Comparison of ENCODE assay signal across 8 mouse cellular contexts in genomic region chr2:32741273-32742172, GRCm38 (mm10). TPM values are rescaled to one million over a fixed set of nuclear protein-coding genes. Genes with fewer than 3 reads are reported as not detected.
DNase-seq lines count a peak whose midpoint lies in the region; ATAC-seq and TF ChIP-seq lines count a peak whose summit lies in the region.

No protein-coding gene starts in this region.

- H3K9ac ChIP-seq in ES-Bruce4 (ENCODE audit: low read depth, poor library complexity, severe bottlenecking) = peak overlapping the region; percentile 27
- H3K9ac ChIP-seq in embryonic facial prominence, embryonic 13.5 days = peak overlapping the region; percentile 66
- H3K9ac ChIP-seq in limb, embryonic 14.5 days (ENCODE audit: low read depth, low read length, severe bottlenecking) = peak overlapping the region; percentile 52
- peak overlapping the region; percentile 85 for H3K9ac ChIP-seq in midbrain, embryonic 14.5 days (replicated peaks; ENCODE audit: low read length)

- no peak for TF ChIP-seq EP300 in ES-Bruce4 (IDR thresholded peaks at IDR 0.05; ENCODE audit: insufficient read depth, low read depth, low read length)

- no peaks in the 10 kb centered on the region for H3K27me3 ChIP-seq in ES-Bruce4 (ENCODE audit: control insufficient read depth, insufficient read depth, low read length, poor library complexity, severe bottlenecking)
- H3K27me3 ChIP-seq in embryonic facial prominence, embryonic 13.5 days = peaks cover 32% of the 10 kb centered on the region
- H3K27me3 ChIP-seq in hindbrain, embryonic 10.5 days (ENCODE audit: insufficient read depth, poor library complexity, severe bottlenecking) = peaks cover 47% of the 10 kb centered on the region
- H3K27me3 ChIP-seq in limb, embryonic 14.5 days (ENCODE audit: control insufficient read depth, insufficient read depth, low read length) = peaks cover 12% of the 10 kb centered on the region
- no peaks in the 10 kb centered on the region for H3K27me3 ChIP-seq in midbrain, embryonic 14.5 days (ENCODE audit: control insufficient read depth, insufficient read depth, low read length)

- WGBS in embryonic facial prominence, embryonic 13.5 days = 5% methylated on average over 57 of the region's 58 CpGs
- 2% methylated on average over 57 of the region's 58 CpGs for WGBS in hindbrain, embryonic 10.5 days
- 4% methylated on average over 35 of the region's 58 CpGs for WGBS in limb, embryonic 14.5 days
- WGBS in midbrain, embryonic 14.5 days = 2% methylated on average over 54 of the region's 58 CpGs

- peak; percentile 47 for DNase-seq in adrenal gland, postnatal 10 days
- DNase-seq in hindbrain, embryonic 10.5 days (ENCODE audit: low spot score) = peak; percentile 66
- peak; percentile 51 for DNase-seq in limb, embryonic 14.5 days (ENCODE audit: low spot score)
- DNase-seq in midbrain, embryonic 14.5 days = peak; percentile 87
- no peak for DNase-seq in spleen, postnatal 14 days (ENCODE audit: low spot score in 2 of 2)

- H3K4me3 ChIP-seq in ES-Bruce4 (ENCODE audit: low read depth, low read length) = peak overlapping the region; percentile 57
- peak overlapping the region; percentile 48 for H3K4me3 ChIP-seq in embryonic facial prominence, embryonic 13.5 days
- H3K4me3 ChIP-seq in hindbrain, embryonic 10.5 days = peak overlapping the region; percentile 73
- peak overlapping the region; percentile 46 for H3K4me3 ChIP-seq in limb, embryonic 14.5 days (replicated peaks; ENCODE audit: low read length)
- H3K4me3 ChIP-seq in midbrain, embryonic 14.5 days (replicated peaks; ENCODE audit: low read depth, low read length) = peak overlapping the region; percentile 82

- no peaks in the 10 kb centered on the region for H3K36me3 ChIP-seq in ES-Bruce4 (ENCODE audit: control insufficient read depth, insufficient read depth, low read length, poor library complexity, severe bottlenecking)
- H3K36me3 ChIP-seq in embryonic facial prominence, embryonic 13.5 days = peaks cover 21% of the 10 kb centered on the region
- peaks cover 22% of the 10 kb centered on the region for H3K36me3 ChIP-seq in hindbrain, embryonic 10.5 days
- H3K36me3 ChIP-seq in limb, embryonic 14.5 days (ENCODE audit: control insufficient read depth, insufficient read depth, low read length) = peaks cover 12% of the 10 kb centered on the region; the same call in 1 of the 2 replicates
- peaks cover 24% of the 10 kb centered on the region for H3K36me3 ChIP-seq in midbrain, embryonic 14.5 days (ENCODE audit: control insufficient read depth, insufficient read depth, low read length)

- TF ChIP-seq POLR2A in ES-Bruce4 (IDR thresholded peaks at IDR 0.05; ENCODE audit: insufficient read depth, low read length) = no peak
- TF ChIP-seq POLR2A in limb, embryonic 14.5 days (IDR thresholded peaks at IDR 0.05; ENCODE audit: borderline replicate concordance, extremely low read depth, insufficient read depth, insufficient read length) = no peak

- no peaks in the 10 kb centered on the region for H3K9me3 ChIP-seq in ES-Bruce4 (replicated peaks; ENCODE audit: control insufficient read depth, insufficient read depth, low read length, poor library complexity, severe bottlenecking)
- no peaks in the 10 kb centered on the region for H3K9me3 ChIP-seq in embryonic facial prominence, embryonic 13.5 days
- no peaks in the 10 kb centered on the region for H3K9me3 ChIP-seq in hindbrain, embryonic 10.5 days
- no peaks in the 10 kb centered on the region for H3K9me3 ChIP-seq in limb, embryonic 14.5 days (ENCODE audit: control insufficient read depth, low read length)
- H3K9me3 ChIP-seq in midbrain, embryonic 14.5 days (ENCODE audit: control insufficient read depth, low read length) = no peaks in the 10 kb centered on the region

- TF ChIP-seq CTCF in ES-Bruce4 (IDR thresholded peaks at IDR 0.05; ENCODE audit: low read depth, low read length) = no peak

- no peaks in the 10 kb centered on the region for H3K4me1 ChIP-seq in ES-Bruce4 (ENCODE audit: control insufficient read depth, insufficient read depth, low read length)
- peaks cover 20% of the 10 kb centered on the region for H3K4me1 ChIP-seq in embryonic facial prominence, embryonic 13.5 days
- peaks cover 37% of the 10 kb centered on the region for H3K4me1 ChIP-seq in hindbrain, embryonic 10.5 days (replicated peaks)
- peaks cover 12% of the 10 kb centered on the region for H3K4me1 ChIP-seq in limb, embryonic 14.5 days (ENCODE audit: control insufficient read depth, insufficient read depth, low read length)
- peaks cover 18% of the 10 kb centered on the region for H3K4me1 ChIP-seq in midbrain, embryonic 14.5 days (ENCODE audit: control insufficient read depth, insufficient read depth, low read length)

- H3K27ac ChIP-seq in ES-Bruce4 (ENCODE audit: insufficient read depth, low read length) = no peak overlapping the region
- no peak overlapping the region for H3K27ac ChIP-seq in embryonic facial prominence, embryonic 13.5 days
- H3K27ac ChIP-seq in hindbrain, embryonic 10.5 days = peak overlapping the region; percentile 90
- no peak overlapping the region for H3K27ac ChIP-seq in limb, embryonic 14.5 days (replicated peaks; ENCODE audit: low read depth, low read length)
- H3K27ac ChIP-seq in midbrain, embryonic 14.5 days (replicated peaks; ENCODE audit: low read depth, low read length) = peak overlapping the region; percentile 86

- peak overlapping the region; percentile 91 for H3K4me2 ChIP-seq in embryonic facial prominence, embryonic 13.5 days
- peak overlapping the region; percentile 94 for H3K4me2 ChIP-seq in limb, embryonic 14.5 days (replicated peaks; ENCODE audit: low read depth, low read length, severe bottlenecking)
- peak overlapping the region; percentile 82 for H3K4me2 ChIP-seq in midbrain, embryonic 14.5 days (ENCODE audit: low read length)

- ATAC-seq in embryonic facial prominence, embryonic 13.5 days (ENCODE audit: insufficient number of reproducible peaks, insufficient read depth, low FRiP score, low TSS enrichment, low read depth) = no peak
- peak; percentile 68; the same call in 1 of the 2 replicates for ATAC-seq in limb, embryonic 14.5 days (ENCODE audit: low FRiP score, low read depth)
- peak; percentile 60 for ATAC-seq in midbrain, embryonic 14.5 days (ENCODE audit: low FRiP score, low TSS enrichment)
- ATAC-seq in CD4-positive, CD25-positive, alpha-beta regulatory T cell, adult 4 months = no peak

RNA-seq across cellular contexts. Expression of gene 6330409D20Rik, which starts 0.7 kb away (rescaled TPM):
- polyA plus RNA-seq in ES-Bruce4 (2011; ENCODE audit: insufficient read depth, insufficient read length, low read depth, missing spikeins) = not detected in 2 replicates
- under 1 TPM in 1 of 2 experiments, not detected in 1; 0.30 TPM for total RNA-seq in adrenal gland, postnatal 10 days (2021)
- 0.34 and 0.58 TPM in 2 replicates for polyA plus RNA-seq in embryonic facial prominence, embryonic 13.5 days (2015; fragmentation: Nextera tagmentation; extraction: Ambion mirVana)
- polyA plus RNA-seq in hindbrain, embryonic 10.5 days (2016; fragmentation: Nextera tagmentation; extraction: Ambion mirVana) = 1.3 and 1.7 TPM in 2 replicates
- polyA plus RNA-seq in limb, embryonic 14.5 days (2012; rRNA removed) = 0.14 and 0.15 TPM in 2 replicates
- polyA plus RNA-seq in limb, embryonic 14.5 days (2014; fragmentation: Nextera tagmentation; extraction: Ambion mirVana) = not detected in 2 replicates
- 3.2 and 4.6 TPM in 2 replicates for polyA plus RNA-seq in midbrain, embryonic 14.5 days (2014; fragmentation: Nextera tagmentation; extraction: Ambion mirVana)
- under 1 TPM in 1 of 2 experiments, not detected in 1; 0.58 TPM for polyA plus RNA-seq in CD4-positive, CD25-positive, alpha-beta regulatory T cell, adult 4 months (2017; shearing (Covaris generic))

RNA-seq across cellular contexts. Expression of gene Tor2a, which starts 15.5 kb away (rescaled TPM):
- polyA plus RNA-seq in ES-Bruce4 (2011; ENCODE audit: insufficient read depth, insufficient read length, low read depth, missing spikeins) = 77.0 and 83.7 TPM in 2 replicates
- total RNA-seq in adrenal gland, postnatal 10 days (2021) = 10 to 100 TPM; 27.7 to 32.6 TPM
- polyA plus RNA-seq in embryonic facial prominence, embryonic 13.5 days (2015; fragmentation: Nextera tagmentation; extraction: Ambion mirVana) = 65.1 and 72.3 TPM in 2 replicates
- 56.9 and 61.6 TPM in 2 replicates for polyA plus RNA-seq in hindbrain, embryonic 10.5 days (2016; fragmentation: Nextera tagmentation; extraction: Ambion mirVana)
- polyA plus RNA-seq in limb, embryonic 14.5 days (2012; rRNA removed) = 82.6 and 169 TPM in 2 replicates
- polyA plus RNA-seq in limb, embryonic 14.5 days (2014; fragmentation: Nextera tagmentation; extraction: Ambion mirVana) = 81.2 and 86.2 TPM in 2 replicates
- polyA plus RNA-seq in midbrain, embryonic 14.5 days (2014; fragmentation: Nextera tagmentation; extraction: Ambion mirVana) = 50.5 and 51.1 TPM in 2 replicates
- 10 to 100 TPM; 64.5 to 84.5 TPM for polyA plus RNA-seq in CD4-positive, CD25-positive, alpha-beta regulatory T cell, adult 4 months (2017; shearing (Covaris generic))

RNA-seq across cellular contexts. Expression of gene Sh2d3c, which starts 20.7 kb away (rescaled TPM):
- 9.0 and 11.4 TPM in 2 replicates for polyA plus RNA-seq in ES-Bruce4 (2011; ENCODE audit: insufficient read depth, insufficient read length, low read depth, missing spikeins)
- 10 to 100 TPM; 28.9 to 35.4 TPM for total RNA-seq in adrenal gland, postnatal 10 days (2021)
- 19.4 and 21.8 TPM in 2 replicates for polyA plus RNA-seq in embryonic facial prominence, embryonic 13.5 days (2015; fragmentation: Nextera tagmentation; extraction: Ambion mirVana)
- polyA plus RNA-seq in hindbrain, embryonic 10.5 days (2016; fragmentation: Nextera tagmentation; extraction: Ambion mirVana) = 27.6 and 39.1 TPM in 2 replicates
- polyA plus RNA-seq in limb, embryonic 14.5 days (2012; rRNA removed) = 36.8 and 52.0 TPM in 2 replicates
- polyA plus RNA-seq in limb, embryonic 14.5 days (2014; fragmentation: Nextera tagmentation; extraction: Ambion mirVana) = 18.5 and 20.3 TPM in 2 replicates
- 45.8 and 45.9 TPM in 2 replicates for polyA plus RNA-seq in midbrain, embryonic 14.5 days (2014; fragmentation: Nextera tagmentation; extraction: Ambion mirVana)
- 10 to 100 TPM; 54.0 to 90.6 TPM for polyA plus RNA-seq in CD4-positive, CD25-positive, alpha-beta regulatory T cell, adult 4 months (2017; shearing (Covaris generic))

RNA-seq across cellular contexts. Expression of gene Cdk9, which starts 28.6 kb away (rescaled TPM):
- polyA plus RNA-seq in ES-Bruce4 (2011; ENCODE audit: insufficient read depth, insufficient read length, low read depth, missing spikeins) = 109 and 115 TPM in 2 replicates
- 10 to 100 TPM; 65.5 to 70.9 TPM for total RNA-seq in adrenal gland, postnatal 10 days (2021)
- polyA plus RNA-seq in embryonic facial prominence, embryonic 13.5 days (2015; fragmentation: Nextera tagmentation; extraction: Ambion mirVana) = 102 and 114 TPM in 2 replicates
- 121 and 125 TPM in 2 replicates for polyA plus RNA-seq in hindbrain, embryonic 10.5 days (2016; fragmentation: Nextera tagmentation; extraction: Ambion mirVana)
- polyA plus RNA-seq in limb, embryonic 14.5 days (2012; rRNA removed) = 211 and 240 TPM in 2 replicates
- polyA plus RNA-seq in limb, embryonic 14.5 days (2014; fragmentation: Nextera tagmentation; extraction: Ambion mirVana) = 84.7 and 87.1 TPM in 2 replicates
- polyA plus RNA-seq in midbrain, embryonic 14.5 days (2014; fragmentation: Nextera tagmentation; extraction: Ambion mirVana) = 61.4 and 76.5 TPM in 2 replicates
- polyA plus RNA-seq in CD4-positive, CD25-positive, alpha-beta regulatory T cell, adult 4 months (2017; shearing (Covaris generic)) = 10 to 100 TPM; 16.3 to 22.9 TPM

RNA-seq across cellular contexts. Expression of gene Ttc16, which starts 33.9 kb away (rescaled TPM):
- polyA plus RNA-seq in ES-Bruce4 (2011; ENCODE audit: insufficient read depth, insufficient read length, low read depth, missing spikeins) = 2.2 TPM in 2 replicates
- under 1 TPM in 1 of 2 experiments, not detected in 1; 0.15 TPM for total RNA-seq in adrenal gland, postnatal 10 days (2021)
- polyA plus RNA-seq in embryonic facial prominence, embryonic 13.5 days (2015; fragmentation: Nextera tagmentation; extraction: Ambion mirVana) = 0.21 and 0.29 TPM in 2 replicates
- 0.31 and 0.73 TPM in 2 replicates for polyA plus RNA-seq in hindbrain, embryonic 10.5 days (2016; fragmentation: Nextera tagmentation; extraction: Ambion mirVana)
- 0.47 and 0.70 TPM in 2 replicates for polyA plus RNA-seq in limb, embryonic 14.5 days (2012; rRNA removed)
- polyA plus RNA-seq in limb, embryonic 14.5 days (2014; fragmentation: Nextera tagmentation; extraction: Ambion mirVana) = 0.12 and 0.15 TPM in 2 replicates
- 0.41 and 0.80 TPM in 2 replicates for polyA plus RNA-seq in midbrain, embryonic 14.5 days (2014; fragmentation: Nextera tagmentation; extraction: Ambion mirVana)
- 1 to 10 TPM; 1.4 to 1.6 TPM for polyA plus RNA-seq in CD4-positive, CD25-positive, alpha-beta regulatory T cell, adult 4 months (2017; shearing (Covaris generic))

Comparison
In these comparisons a context has a peak if more than half of its experiments do, and no peak if none do; other contexts are left out.
1. H3K27ac ChIP-seq: peak in hindbrain, embryonic 10.5 days (single experiment) and midbrain, embryonic 14.5 days (single experiment); none in ES-Bruce4 (single experiment), embryonic facial prominence, embryonic 13.5 days (single experiment) and limb, embryonic 14.5 days (single experiment).
2. H3K9ac ChIP-seq: peak in every context shown above with its lines; median percentile 85 in midbrain, embryonic 14.5 days; 66 in embryonic facial prominence, embryonic 13.5 days; 52 in limb, embryonic 14.5 days; 27 in ES-Bruce4.
3. DNase-seq: peak in adrenal gland, postnatal 10 days (single experiment), hindbrain, embryonic 10.5 days (single experiment), limb, embryonic 14.5 days (single experiment) and midbrain, embryonic 14.5 days (single experiment); none in spleen, postnatal 14 days (0 of 2).
4. ATAC-seq: peak in limb, embryonic 14.5 days (single experiment) and midbrain, embryonic 14.5 days (single experiment); none in embryonic facial prominence, embryonic 13.5 days (single experiment) and CD4-positive, CD25-positive, alpha-beta regulatory T cell, adult 4 months (single experiment).
5. Peak in every context shown above with its lines, with median percentiles within 50 percentile points of each other: H3K4me3 ChIP-seq and H3K4me2 ChIP-seq.